Mouse (Mus musculus) common myeloid progenitor, adult 5-6 weeks (primary cell): Measurements from ENCODE around the gene Padi2. TPM values are rescaled to one million over a fixed set of nuclear protein-coding genes. Genes with fewer than 3 reads are reported as not detected.

Source experiments
- ATAC-seq: replicated peaks from 2 replicates; pipeline ENCODE4 v1.8.0; 2016; ENCODE audit warnings: low read depth, mild to moderate bottlenecking, moderate TSS enrichment, inconsistent platforms; ENCODE audit not compliant: poor library complexity, severe bottlenecking
- total RNA-seq: library from RNA; stranded (forward); fragments of 200-1000, 187-1606 nt; gene quantifications from 2 replicates; pipeline ENCODE4 v1.2.3, GENCODE M21; 2017

Gene Padi2
- total RNA-seq, 1 experiment from 2014 or later, result 17.0 TPM

DNA sequence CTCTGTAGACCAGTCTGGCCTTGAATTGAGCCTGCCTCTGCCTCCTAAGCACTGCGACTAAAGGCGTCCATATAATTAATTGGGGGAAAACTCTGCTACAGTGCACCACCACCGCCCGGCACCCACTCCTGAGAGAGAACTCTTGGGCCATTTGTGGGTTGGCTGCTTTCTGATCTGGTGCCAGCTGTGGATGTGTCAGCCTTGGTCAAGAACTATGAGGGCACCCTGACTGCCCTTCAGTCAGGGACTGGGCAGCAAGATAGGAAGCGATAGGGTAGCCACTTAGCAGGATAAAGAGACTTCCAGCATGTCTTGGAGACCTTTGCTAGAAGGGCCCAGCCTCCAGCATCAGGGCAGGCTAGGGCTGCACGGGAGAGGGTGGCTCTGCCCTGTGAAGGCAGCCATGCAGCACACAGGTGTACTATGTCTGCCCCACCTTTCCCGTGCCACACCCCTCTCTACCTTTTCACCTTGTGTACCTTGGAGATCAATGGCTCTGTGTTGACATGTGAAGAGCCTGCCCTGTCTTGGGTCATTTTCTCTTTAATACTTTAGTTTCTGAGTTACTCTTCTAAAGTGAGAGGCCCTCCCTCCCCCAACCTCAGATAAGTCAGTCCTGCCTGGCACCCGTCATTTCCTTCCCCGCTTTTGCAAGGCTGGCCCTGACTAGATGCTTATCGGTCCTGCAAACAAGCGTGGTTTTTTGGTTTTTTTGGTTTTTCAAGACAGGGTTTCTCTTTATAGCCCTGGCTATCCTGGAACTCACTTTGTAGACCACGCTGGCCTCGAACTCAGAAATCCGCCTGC, 71.9 kb downstream of the Padi2 start:
- ATAC-seq, result peak; percentile 55

- no peak for ATAC-seq
Observed at GRCm38 (mm10) chr4:140981605-140982004, 75.5 kb downstream of the Padi2 start.

DNA sequence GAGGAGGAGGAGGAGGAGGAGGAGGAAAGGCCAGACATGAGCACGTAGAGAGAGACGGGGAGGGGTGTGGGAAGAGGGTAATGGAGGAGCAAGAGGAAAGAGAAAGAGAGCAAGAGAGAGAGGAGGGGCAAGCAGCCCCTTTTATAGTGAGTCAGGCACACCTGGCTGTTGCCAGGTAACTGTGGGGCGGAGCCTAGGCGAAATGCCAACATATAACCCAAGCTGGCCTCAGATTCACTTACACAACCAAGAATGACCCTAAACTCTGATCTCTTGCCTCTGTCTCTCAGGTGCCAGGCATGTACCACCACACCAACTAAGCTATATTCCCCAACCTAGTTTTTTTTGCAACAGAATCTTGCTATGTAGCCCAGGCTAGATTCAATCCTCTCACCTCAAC, 76.7 kb downstream of the Padi2 start:
- no peak for ATAC-seq

GRCm38 (mm10) chr4:140983442-140983841, 77.3 kb downstream of the Padi2 start:
- ATAC-seq, result peak; percentile 90

DNA sequence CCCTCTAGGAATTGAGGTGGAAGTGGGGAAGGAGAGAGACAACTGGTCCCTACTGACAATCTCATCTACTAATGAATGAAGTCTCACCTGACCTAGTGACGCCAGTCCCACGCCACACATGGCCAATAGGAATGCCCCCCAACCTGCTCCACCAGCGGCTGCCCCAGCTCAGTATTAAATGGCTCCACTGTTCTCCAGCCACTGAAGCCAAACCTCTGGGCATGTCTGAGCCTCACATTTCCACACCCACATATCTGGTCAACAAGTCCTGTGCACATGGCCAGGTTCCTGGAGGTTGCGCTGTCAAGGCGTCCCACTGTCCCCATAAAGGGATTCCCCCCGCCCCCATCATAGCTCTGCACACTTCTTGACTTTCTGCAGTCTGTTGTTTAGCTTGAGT, 78.4 kb downstream of the Padi2 start:
- ATAC-seq, result no peak

- no peak for ATAC-seq
Observed at GRCm38 (mm10) chr4:140986024-140986710, 80.0 kb downstream of the Padi2 start.

DNA sequence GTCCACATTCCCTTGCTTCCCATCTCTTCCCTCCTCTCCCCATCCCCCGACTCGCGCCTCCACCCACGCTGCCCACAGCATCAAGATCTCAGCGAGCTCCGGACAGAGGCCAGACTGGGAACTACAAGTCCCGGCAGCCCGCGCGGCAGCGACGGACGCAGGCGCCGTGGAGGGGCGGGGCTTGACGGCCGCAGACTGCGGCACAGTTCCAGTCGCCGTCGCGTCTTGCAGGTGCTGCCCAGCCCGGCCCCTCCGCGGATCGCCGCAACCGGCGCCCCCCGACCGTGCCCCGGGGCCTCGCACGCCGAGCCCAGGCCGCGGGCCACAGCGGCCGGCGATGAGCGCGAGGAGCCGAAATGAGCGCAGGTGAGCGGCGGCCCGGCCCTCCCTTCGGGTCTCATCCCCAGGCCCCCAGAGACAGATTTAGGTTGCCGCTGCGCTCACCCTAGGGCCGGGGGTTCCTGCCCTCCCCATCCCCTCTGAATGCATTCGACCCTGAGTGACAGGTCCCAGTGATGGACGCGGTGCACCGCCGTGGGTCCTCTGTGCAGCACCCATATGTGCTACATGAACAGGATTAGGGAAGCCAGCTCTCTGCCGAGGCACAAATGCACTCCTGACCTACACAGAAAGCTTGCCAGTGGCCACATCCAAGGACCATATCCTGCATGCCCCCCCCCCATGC, 80.7 kb downstream of the Padi2 start, which contains the start of gene Atp13a2:
Gene Atp13a2, plus strand, starts transcription at position 163 of the 685 bp plus-strand sequence.
- ATAC-seq, result peak; percentile 23; the same call in 1 of the 2 replicates

GRCm38 (mm10) chr4:140987476-140987875, 81.3 kb downstream of the Padi2 start:
- peak; percentile 40 for ATAC-seq

GRCm38 (mm10) chr4:140988706-140989290, 82.7 kb downstream of the Padi2 start:
- ATAC-seq, result peak; percentile 37

- peak; percentile 17; the same call in 1 of the 2 replicates for ATAC-seq
Observed at GRCm38 (mm10) chr4:140989447-140989846, 83.3 kb downstream of the Padi2 start.

DNA sequence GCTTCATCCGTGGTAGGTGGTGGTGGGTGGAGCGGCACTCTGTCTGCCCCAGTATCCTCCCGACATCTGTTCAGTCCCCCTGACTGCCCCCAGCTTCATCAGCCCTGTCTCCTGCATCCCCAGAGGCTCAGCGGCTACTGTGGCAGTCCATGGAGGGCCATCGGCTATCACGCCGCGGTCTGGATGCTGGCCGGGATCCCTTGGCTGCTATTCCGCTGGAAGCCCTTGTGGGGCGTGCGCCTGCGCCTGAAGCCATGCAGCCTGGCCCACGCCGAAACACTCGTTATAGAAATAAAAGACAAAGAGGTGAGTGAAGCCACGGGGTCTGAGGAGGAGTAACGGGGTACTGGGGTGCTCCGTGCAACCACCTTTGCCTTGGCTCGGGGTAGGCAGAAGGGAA, 86.1 kb downstream of the Padi2 start:
- ATAC-seq, result no peak

GRCm38 (mm10) chr4:140993846-140994245, 87.7 kb downstream of the Padi2 start:
- ATAC-seq, result no peak

- 0 out of 2 replicates have a peak, but pooled peaks have one; percentile 16 for ATAC-seq
Observed at GRCm38 (mm10) chr4:140995811-140996210, 89.7 kb downstream of the Padi2 start.

GRCm38 (mm10) chr4:140996812-140997211, 90.7 kb downstream of the Padi2 start:
- ATAC-seq, result no peak

Other genes starting within 250 kb of the Padi2 start
- gene Arhgef10l, start 240.3 kb upstream of the Padi2 start, total RNA-seq, result 0.78 and 1.8 TPM in 2 replicates
- gene Rcc2, start 205.8 kb upstream of the Padi2 start, total RNA-seq, result 149 and 161 TPM in 2 replicates
- not detected in 2 replicates for gene Padi6, start 163.7 kb upstream of the Padi2 start, total RNA-seq
- gene Padi4, start 132.1 kb upstream of the Padi2 start, total RNA-seq, result 4.1 and 7.3 TPM in 2 replicates
- 0.19 and 0.32 TPM in 2 replicates for gene Padi3, start 95.7 kb upstream of the Padi2 start, total RNA-seq
- not detected in 2 replicates for gene Padi1, start 60.6 kb upstream of the Padi2 start, total RNA-seq
- gene Sdhb, start 54.9 kb downstream of the Padi2 start, total RNA-seq, result 115 and 121 TPM in 2 replicates
- 33.6 and 63.3 TPM in 2 replicates for gene Atp13a2, start 80.5 kb downstream of the Padi2 start, total RNA-seq
- gene Mfap2, start 104.1 kb downstream of the Padi2 start, total RNA-seq, result not detected in 2 replicates
- gene Crocc, start 154.2 kb downstream of the Padi2 start, total RNA-seq, result 4.3 and 9.3 TPM in 2 replicates
- 60.3 and 78.8 TPM in 2 replicates for gene Necap2, start 172.0 kb downstream of the Padi2 start, total RNA-seq
- gene Spata21, start 182.0 kb downstream of the Padi2 start, total RNA-seq, result not detected in 2 replicates
- 40.1 and 47.4 TPM in 2 replicates for gene Szrd1, start 233.4 kb downstream of the Padi2 start, total RNA-seq
- gene Fbxo42, start 241.6 kb downstream of the Padi2 start, total RNA-seq, result 10.4 and 13.2 TPM in 2 replicates